Mouse (Mus musculus): Measurements from ENCODE around the gene Ppp2r2c. TPM values are rescaled to one million over a fixed set of nuclear protein-coding genes. Genes with fewer than 3 reads are reported as not detected.

Ppp2r2c gene
- polyA plus RNA-seq, 2 experiments: not detected

DNA sequence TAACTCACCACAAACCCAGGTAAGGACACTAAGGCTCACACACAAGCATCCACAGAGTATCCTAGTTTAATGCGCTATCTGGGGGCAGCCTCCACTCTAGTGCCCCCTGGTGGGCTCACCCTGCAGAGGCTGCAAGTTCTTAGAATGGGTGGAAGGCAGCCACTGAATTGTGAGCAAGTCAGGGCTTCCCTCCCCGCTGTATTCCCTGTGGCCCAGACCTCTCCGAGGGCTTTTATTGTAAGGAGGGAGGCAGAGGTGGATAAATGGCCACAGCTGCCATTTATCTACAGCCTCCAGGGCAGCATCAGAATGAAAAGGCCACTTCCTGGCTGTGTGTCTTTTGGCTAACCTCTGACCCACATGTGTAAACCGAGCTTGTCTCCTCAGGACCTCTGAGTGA, 87.1 kb downstream of the Ppp2r2c start:
- H3K36me3 ChIP-seq (replicated peaks; ENCODE audit: control insufficient read depth, insufficient read depth, low read depth): no peaks in the 10 kb centered on the region
- H3K4me1 ChIP-seq (replicated peaks; ENCODE audit: control insufficient read depth in 2 of 2, insufficient read depth in 2 of 2, low read length in 1 of 2): no peaks in the 10 kb centered on the region
- ATAC-seq (ENCODE audit: insufficient read depth) (no peak), DNase-seq (ENCODE audit: low read depth in 3 of 3, low spot score in 3 of 3) (no peak)
- H3K27me3 ChIP-seq (ENCODE audit: control insufficient read depth, insufficient read depth, low read length): no peaks in the 10 kb centered on the region
- no peak overlapping the region for H3K9ac ChIP-seq (replicated peaks)
- no peak overlapping the region for H3K27ac ChIP-seq
- no peak overlapping the region for H3K4me3 ChIP-seq (ENCODE audit: insufficient read depth in 1 of 2, low read depth in 2 of 2, low read length in 2 of 2)
- no peak for TF ChIP-seq EP300 (IDR thresholded peaks at IDR 0.05; ENCODE audit: low read depth)
- TF ChIP-seq CTCF (IDR thresholded peaks at IDR 0.05; ENCODE audit: low read depth): peak; percentile 72
- 11% methylated on average over 4 of the region's 4 CpGs for WGBS (ENCODE audit: insufficient replicate concordance)
- H3K4me2 ChIP-seq (ENCODE audit: low read depth): no peak overlapping the region
- H3K9me3 ChIP-seq (ENCODE audit: control insufficient read depth, low read length): no peaks in the 10 kb centered on the region

DNA sequence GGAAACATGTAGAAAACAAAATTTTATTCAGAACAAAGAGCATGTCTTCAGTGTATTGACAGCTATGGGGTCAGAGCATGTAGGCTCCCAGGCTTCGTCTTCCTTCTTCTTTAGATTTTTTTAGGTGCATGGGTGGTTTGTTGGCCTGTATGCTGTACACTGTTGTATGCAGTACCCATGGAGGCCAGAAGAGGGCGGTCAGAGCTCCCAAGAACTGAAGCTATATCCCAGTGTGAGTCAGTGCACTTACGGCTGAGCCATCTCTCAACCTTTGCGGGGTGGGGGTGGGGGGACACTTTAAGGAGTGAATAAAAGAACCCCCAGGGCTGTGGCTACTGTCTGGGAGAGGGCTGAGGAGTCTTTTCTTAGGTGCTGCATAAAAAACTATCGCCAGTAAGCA, 90.5 kb downstream of the Ppp2r2c start:
- Histone ChIP-seq H3K27me3 (ENCODE audit: control insufficient read depth, insufficient read depth, low read length) (no peaks in the 10 kb centered on the region), H3K27ac (no peak overlapping the region), H3K9ac (replicated peaks) (no peak overlapping the region), H3K4me2 (ENCODE audit: low read depth) (no peak overlapping the region), H3K4me3 (ENCODE audit: insufficient read depth in 1 of 2, low read depth in 2 of 2, low read length in 2 of 2) (no peak overlapping the region), H3K36me3 (replicated peaks; ENCODE audit: control insufficient read depth, insufficient read depth, low read depth) (no peaks in the 10 kb centered on the region), H3K9me3 (ENCODE audit: control insufficient read depth, low read length) (no peaks in the 10 kb centered on the region), H3K4me1 (replicated peaks; ENCODE audit: control insufficient read depth in 2 of 2, insufficient read depth in 2 of 2, low read length in 1 of 2) (no peaks in the 10 kb centered on the region)
- WGBS (ENCODE audit: insufficient replicate concordance): 24% methylated on average over 5 of the region's 5 CpGs
- ATAC-seq (ENCODE audit: insufficient read depth): no peak
- DNase-seq (ENCODE audit: low read depth in 3 of 3, low spot score in 3 of 3): peak in 2 of 3 experiments; percentile 9 to 12
- TF ChIP-seq CTCF (IDR thresholded peaks at IDR 0.05; ENCODE audit: low read depth) (peak; percentile 75), EP300 (IDR thresholded peaks at IDR 0.05; ENCODE audit: low read depth) (no peak)

DNA sequence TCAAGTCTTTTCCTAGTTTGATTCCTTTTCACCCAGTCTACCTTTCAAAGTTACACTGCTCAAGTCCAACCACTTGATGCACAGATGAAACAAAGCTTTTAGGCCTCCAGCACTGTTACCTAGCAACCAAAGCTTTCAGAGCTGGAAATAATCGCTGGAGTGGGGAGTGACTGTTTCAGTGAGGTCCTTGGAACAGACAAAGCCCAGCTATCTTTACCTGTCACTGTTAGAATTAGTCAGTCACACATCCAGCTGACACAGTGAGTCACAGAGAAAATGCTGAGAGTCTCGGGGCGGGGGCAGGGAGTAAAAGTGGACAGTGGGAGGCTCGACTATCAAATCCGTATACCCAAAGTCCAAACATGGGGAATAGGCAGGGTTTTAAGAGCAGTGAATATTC, 92.2 kb downstream of the Ppp2r2c start:
- Histone ChIP-seq H3K27me3 (ENCODE audit: control insufficient read depth, insufficient read depth, low read length) (no peaks in the 10 kb centered on the region), H3K4me2 (ENCODE audit: low read depth) (no peak overlapping the region), H3K27ac (no peak overlapping the region), H3K4me1 (replicated peaks; ENCODE audit: control insufficient read depth in 2 of 2, insufficient read depth in 2 of 2, low read length in 1 of 2) (no peaks in the 10 kb centered on the region), H3K9ac (replicated peaks) (no peak overlapping the region), H3K4me3 (ENCODE audit: insufficient read depth in 1 of 2, low read depth in 2 of 2, low read length in 2 of 2) (no peak overlapping the region), H3K36me3 (replicated peaks; ENCODE audit: control insufficient read depth, insufficient read depth, low read depth) (no peaks in the 10 kb centered on the region), H3K9me3 (ENCODE audit: control insufficient read depth, low read length) (no peaks in the 10 kb centered on the region)
- ATAC-seq (ENCODE audit: insufficient read depth): no peak
- 47% methylated on average over 5 of the region's 5 CpGs for WGBS (ENCODE audit: insufficient replicate concordance)
- TF ChIP-seq EP300 (IDR thresholded peaks at IDR 0.05; ENCODE audit: low read depth): no peak
- TF ChIP-seq CTCF (IDR thresholded peaks at IDR 0.05; ENCODE audit: low read depth): no peak
- DNase-seq (ENCODE audit: low read depth in 3 of 3, low spot score in 3 of 3): no peak

DNA sequence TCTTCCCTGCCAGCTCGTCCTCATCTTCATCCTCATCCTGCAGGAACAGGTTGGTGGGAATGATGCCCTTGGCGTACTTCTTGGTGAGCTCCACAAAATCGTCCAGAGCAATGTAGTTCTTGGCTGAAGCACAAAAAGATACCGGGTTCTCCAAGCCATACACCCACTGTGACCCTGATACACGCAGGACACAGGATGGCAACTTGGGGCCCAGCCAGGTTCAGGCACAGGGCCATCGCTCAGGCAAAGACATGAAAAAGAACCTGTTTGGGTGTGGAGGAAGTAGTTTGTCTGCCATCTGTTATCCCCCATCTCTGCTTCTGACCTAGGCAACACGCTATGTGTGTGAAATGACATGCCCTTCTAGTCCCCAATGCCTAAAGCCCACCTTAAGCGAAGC, 103.3 kb downstream of the Ppp2r2c start:
- no peaks in the 10 kb centered on the region for H3K36me3 ChIP-seq (replicated peaks; ENCODE audit: control insufficient read depth, insufficient read depth, low read depth)
- H3K27me3 ChIP-seq (ENCODE audit: control insufficient read depth, insufficient read depth, low read length): no peaks in the 10 kb centered on the region
- H3K4me2 ChIP-seq (ENCODE audit: low read depth): no peak overlapping the region
- no peaks in the 10 kb centered on the region for H3K9me3 ChIP-seq (ENCODE audit: control insufficient read depth, low read length)
- H3K4me1 ChIP-seq (replicated peaks; ENCODE audit: control insufficient read depth in 2 of 2, insufficient read depth in 2 of 2, low read length in 1 of 2): no peaks in the 10 kb centered on the region
- DNase-seq (ENCODE audit: low read depth in 3 of 3, low spot score in 3 of 3) (no peak), ATAC-seq (ENCODE audit: insufficient read depth) (no peak)
- H3K4me3 ChIP-seq (ENCODE audit: insufficient read depth in 1 of 2, low read depth in 2 of 2, low read length in 2 of 2): no peak overlapping the region
- H3K27ac ChIP-seq: no peak overlapping the region
- TF ChIP-seq EP300 (IDR thresholded peaks at IDR 0.05; ENCODE audit: low read depth) (no peak), CTCF (IDR thresholded peaks at IDR 0.05; ENCODE audit: low read depth) (no peak)
- WGBS (ENCODE audit: insufficient replicate concordance): 65% methylated on average over 8 of the region's 8 CpGs
- H3K9ac ChIP-seq (replicated peaks): no peak overlapping the region

DNA sequence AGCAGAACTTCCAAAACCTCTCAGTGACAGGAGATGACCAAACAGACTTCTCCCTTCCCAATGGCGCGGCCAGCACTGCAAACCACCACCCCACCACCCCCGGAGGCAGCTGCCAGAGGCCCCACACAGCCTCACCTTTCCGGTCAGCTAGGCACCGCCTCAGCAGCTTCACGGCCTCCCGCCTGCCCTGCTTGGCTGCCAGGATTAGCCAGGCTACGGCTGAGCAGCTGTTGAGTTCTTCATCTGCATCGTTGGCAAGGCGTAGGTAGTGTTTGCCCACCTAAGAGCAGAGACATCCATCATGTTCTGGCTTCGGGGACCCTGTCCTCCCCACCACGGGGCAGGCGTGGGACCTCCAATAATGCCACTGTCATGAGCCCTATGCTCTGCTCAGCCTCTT, 107.0 kb downstream of the Ppp2r2c start:
- DNase-seq (ENCODE audit: low read depth in 3 of 3, low spot score in 3 of 3) (no peak), ATAC-seq (ENCODE audit: insufficient read depth) (no peak)
- H3K4me2 ChIP-seq (ENCODE audit: low read depth): no peak overlapping the region
- no peak for TF ChIP-seq CTCF (IDR thresholded peaks at IDR 0.05; ENCODE audit: low read depth)
- TF ChIP-seq EP300 (IDR thresholded peaks at IDR 0.05; ENCODE audit: low read depth): no peak
- H3K4me1 ChIP-seq (replicated peaks; ENCODE audit: control insufficient read depth in 2 of 2, insufficient read depth in 2 of 2, low read length in 1 of 2): no peaks in the 10 kb centered on the region
- no peak overlapping the region for H3K4me3 ChIP-seq (ENCODE audit: insufficient read depth in 1 of 2, low read depth in 2 of 2, low read length in 2 of 2)
- no peaks in the 10 kb centered on the region for H3K36me3 ChIP-seq (replicated peaks; ENCODE audit: control insufficient read depth, insufficient read depth, low read depth)
- 62% methylated on average over 13 of the region's 13 CpGs for WGBS (ENCODE audit: insufficient replicate concordance)
- no peak overlapping the region for H3K9ac ChIP-seq (replicated peaks)
- H3K27ac ChIP-seq: no peak overlapping the region
- H3K9me3 ChIP-seq (ENCODE audit: control insufficient read depth, low read length): no peaks in the 10 kb centered on the region
- no peaks in the 10 kb centered on the region for H3K27me3 ChIP-seq (ENCODE audit: control insufficient read depth, insufficient read depth, low read length)

Data from liver, embryonic 14.5 days (tissue).